Mouse (Mus musculus) kidney, adult 2 months (tissue): ENCODE data around the gene Kcnip4. TPM values are rescaled to one million over a fixed set of nuclear protein-coding genes. Genes with fewer than 3 reads are reported as not detected.

Source experiments
- DNase-seq: peaks from one replicate; pipeline ENCODE4 v3.0.0; 2021
- H3K27ac ChIP-seq: fragments of 200-500 bp; 2 replicates; pipeline ENCODE4 v1.5.1; 2012; ENCODE audit warnings: low read depth, low read length, control low read depth, inconsistent platforms; ENCODE audit not compliant: insufficient read depth
- H3K27me3 ChIP-seq: fragments of 200-500 bp; replicated peaks from 2 replicates; pipeline ENCODE4 v1.6.1; 2012; ENCODE audit warnings: mild to moderate bottlenecking, moderate library complexity, low read length, inconsistent platforms; ENCODE audit not compliant: control insufficient read depth, insufficient read depth
- H3K36me3 ChIP-seq: fragments of 200-500 bp; 2 replicates; pipeline ENCODE4 v1.6.1; 2012; ENCODE audit warnings: mild to moderate bottlenecking, moderate library complexity, low read length, inconsistent platforms; ENCODE audit not compliant: control insufficient read depth, insufficient read depth
- H3K4me1 ChIP-seq: fragments of 200-500 bp; 2 replicates; pipeline ENCODE4 v1.6.1; 2011; ENCODE audit warnings: low read length; ENCODE audit not compliant: control insufficient read depth, insufficient read depth
- H3K4me3 ChIP-seq: fragments of 200-500 bp; 2 replicates; pipeline ENCODE4 v1.5.1; 2011; ENCODE audit warnings: mild to moderate bottlenecking, low read depth, low read length, control low read depth; ENCODE audit not compliant: insufficient read depth
- CTCF ChIP-seq: fragments of 200-500 bp; conservative IDR thresholded peaks from 2 replicates; pipeline ENCODE4 v1.5.1; 2011; ENCODE audit warnings: low read depth, mild to moderate bottlenecking, control low read depth, low read length, moderate library complexity, mixed read lengths; ENCODE audit not compliant: insufficient read depth, insufficient read length
- POLR2A ChIP-seq: fragments of 200-500 bp; IDR thresholded peaks from one replicate; pipeline ENCODE4 v1.6.1; 2011; ENCODE audit warnings: low read depth, low read length, control low read depth
- WGBS: fragments of 180-500 bp; shearing (Covaris S2); methylation state at CpG from one replicate; pipeline ENCODE4 v1.1.7; 2018; 5-methylcytosine and 5-hydroxymethylcytosine counted together
- polyA plus RNA-seq: library from polyadenylated mRNA; depleted of rRNA; stranded (reverse); fragments of >200 nt; gene quantifications from 2 replicates; pipeline ENCODE4 v1.2.3, GENCODE M21; 2012

Kcnip4 gene
- polyA plus RNA-seq, 1 experiment: 0.13 TPM

DNA sequence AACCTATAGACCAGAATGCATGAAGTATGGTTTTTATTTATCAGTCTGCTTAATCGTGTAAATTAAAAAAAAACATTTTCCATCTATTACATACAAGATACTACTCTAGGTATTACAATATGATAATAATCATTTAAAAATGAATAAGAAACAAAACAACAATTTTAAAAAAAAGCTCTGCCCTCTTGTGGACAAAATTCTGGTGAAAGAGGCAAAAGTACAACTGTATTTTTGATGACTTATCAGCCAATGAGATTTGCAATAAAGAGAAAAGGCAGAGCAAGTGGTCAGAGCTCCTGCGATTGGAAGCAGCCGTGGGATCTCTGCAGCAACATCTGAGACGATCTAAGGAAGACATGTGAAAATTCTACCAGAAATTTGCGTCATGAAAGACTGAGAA lies 172.6 kb downstream of the Kcnip4 start:
- TF ChIP-seq POLR2A: no peak
- TF ChIP-seq CTCF: no peak
- Histone ChIP-seq H3K27me3 (no peaks in the 10 kb centered on the region), H3K4me3 (no peak overlapping the region), H3K4me1 (peaks cover 4% of the 10 kb centered on the region; the same call in 1 of the 2 replicates), H3K36me3 (no peaks in the 10 kb centered on the region), H3K27ac (no peak overlapping the region)
- DNase-seq: no peak
- 71% methylated on average over 5 of the region's 5 CpGs for WGBS

DNA sequence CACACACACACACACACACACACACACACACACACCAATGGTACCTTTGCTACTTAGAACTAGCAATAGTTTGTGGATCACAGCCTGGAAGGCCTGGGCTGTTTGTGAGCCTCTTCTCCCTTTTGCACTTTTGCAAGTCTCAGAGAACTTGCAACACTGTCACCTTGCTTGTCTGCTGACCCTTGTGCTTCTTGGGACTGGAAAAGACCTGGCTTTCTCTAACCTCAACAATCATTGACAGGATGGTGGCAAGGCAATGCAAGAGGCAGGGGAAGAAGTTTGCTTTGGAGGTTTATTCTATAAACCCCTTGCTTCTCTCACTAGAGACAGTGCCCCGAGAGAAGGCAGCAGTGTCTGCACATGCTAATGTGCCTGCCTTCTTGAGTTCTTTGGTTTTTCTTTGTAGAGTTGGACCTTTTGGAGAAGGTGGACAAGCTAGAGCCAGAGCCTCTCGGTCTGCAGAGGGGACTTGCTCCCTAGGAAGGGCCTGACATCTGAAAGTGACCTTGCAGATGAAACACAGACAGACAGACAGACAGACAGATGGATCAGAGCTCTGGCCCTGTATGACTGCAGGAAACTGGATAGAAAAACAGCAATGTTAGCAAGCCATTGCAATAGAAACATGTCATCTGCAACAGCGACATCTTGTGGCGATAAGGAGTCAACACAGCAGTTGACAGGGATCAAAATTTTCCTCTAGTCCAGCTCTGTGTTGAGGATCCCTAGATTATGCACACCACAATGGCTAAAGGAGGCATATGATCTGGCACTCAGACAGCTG lies 174.4 kb downstream of the Kcnip4 start:
- TF ChIP-seq POLR2A (no peak), CTCF (peak; percentile 46)
- WGBS: 19% methylated on average over 4 of the region's 4 CpGs
- Histone ChIP-seq H3K4me3 (no peak overlapping the region), H3K4me1 (peaks cover 4% of the 10 kb centered on the region; the same call in 1 of the 2 replicates), H3K36me3 (no peaks in the 10 kb centered on the region), H3K27me3 (no peaks in the 10 kb centered on the region; the same call in 1 of the 2 replicates), H3K27ac (0 out of 2 replicates have a peak overlapping the region, but pooled peaks have one; percentile 28)
- peak; percentile 80 for DNase-seq

DNA sequence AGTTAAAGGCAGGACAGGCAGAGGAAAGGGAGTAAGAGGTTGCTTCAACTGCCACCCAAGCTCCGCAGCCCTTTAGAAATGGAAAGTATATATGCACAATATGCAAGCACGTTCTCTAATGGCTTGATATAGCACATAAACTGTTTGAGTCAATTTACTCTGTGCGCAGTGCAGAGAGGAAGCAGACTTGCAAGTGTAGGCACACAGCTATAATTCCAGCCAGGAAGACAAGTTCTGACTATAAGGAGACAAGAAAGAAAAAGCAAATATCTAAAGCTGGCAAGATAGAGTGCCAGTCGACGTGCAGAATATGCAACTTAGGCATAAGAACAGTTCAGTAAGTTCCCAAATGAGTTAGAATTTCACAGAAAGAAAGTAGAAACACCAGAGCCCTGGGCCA lies 175.2 kb downstream of the Kcnip4 start:
- Histone ChIP-seq H3K27ac (no peak overlapping the region), H3K36me3 (no peaks in the 10 kb centered on the region), H3K4me1 (peaks cover 4% of the 10 kb centered on the region; the same call in 1 of the 2 replicates), H3K4me3 (no peak overlapping the region), H3K27me3 (no peaks in the 10 kb centered on the region; the same call in 1 of the 2 replicates)
- TF ChIP-seq CTCF: no peak
- no peak for TF ChIP-seq POLR2A
- DNase-seq: no peak
- WGBS: 64% methylated on average over 5 of the region's 5 CpGs

DNA sequence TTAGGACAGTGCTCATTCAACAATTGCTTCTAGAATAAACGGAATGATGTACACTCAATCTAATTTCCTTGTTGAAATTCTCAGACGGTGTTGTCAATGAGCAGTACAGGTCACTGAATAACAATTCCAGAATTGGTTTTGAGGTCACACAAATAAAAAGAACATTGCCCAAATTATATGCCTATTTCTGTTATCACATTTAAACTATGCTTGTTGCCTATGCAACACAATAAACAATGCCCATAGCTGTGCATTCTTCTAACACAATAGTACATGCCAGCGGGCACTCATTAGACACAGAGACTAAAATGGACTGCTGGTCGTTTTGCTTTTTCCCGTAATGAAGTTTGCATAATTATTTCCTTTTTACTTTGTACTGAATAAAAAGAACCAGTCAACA lies 176.2 kb downstream of the Kcnip4 start:
- Histone ChIP-seq H3K27ac (no peak overlapping the region), H3K36me3 (no peaks in the 10 kb centered on the region), H3K27me3 (no peaks in the 10 kb centered on the region; the same call in 1 of the 2 replicates), H3K4me1 (peaks cover 4% of the 10 kb centered on the region; the same call in 1 of the 2 replicates), H3K4me3 (no peak overlapping the region)
- 78% methylated on average over 5 of the region's 5 CpGs for WGBS
- TF ChIP-seq POLR2A: no peak
- no peak for TF ChIP-seq CTCF
- DNase-seq: no peak

DNA sequence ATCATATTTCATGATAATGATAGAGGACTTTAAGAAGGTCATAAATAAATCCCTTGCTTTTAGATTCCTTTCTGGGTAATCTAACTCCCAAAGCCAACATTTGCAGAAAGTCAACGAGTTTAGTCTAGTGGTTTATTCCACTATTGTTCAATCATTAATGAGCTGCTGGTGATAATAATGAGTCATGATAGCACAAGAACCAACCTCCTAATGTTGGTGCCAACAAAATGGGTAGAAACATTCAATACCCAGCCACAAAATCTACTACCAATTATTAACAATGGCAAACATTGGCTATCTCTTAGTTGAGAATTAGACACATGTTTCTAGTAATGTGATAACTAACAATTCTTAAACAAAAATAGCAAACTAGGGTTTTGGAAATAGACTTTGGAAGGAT lies 180.1 kb downstream of the Kcnip4 start:
- 25% methylated on average over 1 of the region's 1 CpGs for WGBS
- H3K27me3 ChIP-seq: no peaks in the 10 kb centered on the region; the same call in 1 of the 2 replicates
- TF ChIP-seq POLR2A (no peak), CTCF (no peak)
- no peak overlapping the region for H3K4me3 ChIP-seq
- no peaks in the 10 kb centered on the region for H3K4me1 ChIP-seq
- H3K36me3 ChIP-seq: no peaks in the 10 kb centered on the region
- DNase-seq: peak; percentile 6
- H3K27ac ChIP-seq: no peak overlapping the region

DNA sequence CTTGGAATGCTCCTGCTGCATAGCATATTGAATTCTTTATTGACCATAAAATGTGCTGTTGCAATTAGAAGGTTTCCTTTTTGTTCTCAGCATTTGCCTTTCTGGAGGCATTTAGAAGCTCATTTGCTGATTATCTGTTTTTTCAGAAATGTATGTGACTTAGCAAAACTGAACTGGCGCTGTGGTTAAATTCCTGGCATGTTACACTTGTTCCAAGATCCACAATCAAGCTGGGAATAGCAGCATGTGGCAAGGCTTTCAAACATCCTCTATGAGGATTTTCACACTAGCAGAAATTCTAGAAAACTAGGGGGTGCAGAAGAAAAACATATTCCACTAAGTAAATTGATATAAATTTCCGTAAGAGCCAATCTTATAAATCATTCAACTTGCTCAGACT lies 187.5 kb downstream of the Kcnip4 start:
- Histone ChIP-seq H3K27ac (no peak overlapping the region), H3K4me1 (no peaks in the 10 kb centered on the region), H3K27me3 (no peaks in the 10 kb centered on the region), H3K36me3 (no peaks in the 10 kb centered on the region), H3K4me3 (no peak overlapping the region)
- no peak for DNase-seq
- TF ChIP-seq POLR2A: no peak
- TF ChIP-seq CTCF: no peak
- 65% methylated on average over 2 of the region's 2 CpGs for WGBS

DNA sequence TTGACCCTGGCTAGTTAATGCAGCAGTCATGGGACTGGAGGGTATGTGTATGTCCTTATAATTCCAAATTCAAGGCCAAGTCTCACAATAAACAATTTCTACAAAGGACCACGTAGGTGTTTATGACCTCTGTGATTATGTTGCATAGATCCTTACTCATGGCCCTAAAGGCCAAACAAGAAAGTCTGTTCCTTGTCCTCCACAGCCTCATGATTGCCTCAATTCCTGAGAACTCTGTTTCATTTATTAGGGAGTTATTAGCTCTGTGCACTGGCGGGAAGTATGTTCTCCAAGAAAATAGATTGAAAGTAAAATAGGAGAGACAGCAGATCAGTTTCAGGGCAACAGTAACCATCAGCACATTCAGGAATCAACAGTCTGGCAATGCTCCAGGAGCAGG lies 191.6 kb downstream of the Kcnip4 start:
- no peaks in the 10 kb centered on the region for H3K36me3 ChIP-seq
- no peaks in the 10 kb centered on the region for H3K27me3 ChIP-seq
- TF ChIP-seq CTCF (no peak), POLR2A (no peak)
- DNase-seq: no peak
- H3K27ac ChIP-seq: no peak overlapping the region
- no peak overlapping the region for H3K4me3 ChIP-seq
- WGBS: 67% methylated on average over 2 of the region's 2 CpGs
- H3K4me1 ChIP-seq: no peaks in the 10 kb centered on the region
